Mouse (Mus musculus): ENCODE results near the gene Asna1. TPM values are rescaled to one million over a fixed set of nuclear protein-coding genes. Genes with fewer than 3 reads are reported as not detected.

Asna1 gene
- total RNA-seq, 1 experiment from 2014 or later: 95.0 TPM

DNA sequence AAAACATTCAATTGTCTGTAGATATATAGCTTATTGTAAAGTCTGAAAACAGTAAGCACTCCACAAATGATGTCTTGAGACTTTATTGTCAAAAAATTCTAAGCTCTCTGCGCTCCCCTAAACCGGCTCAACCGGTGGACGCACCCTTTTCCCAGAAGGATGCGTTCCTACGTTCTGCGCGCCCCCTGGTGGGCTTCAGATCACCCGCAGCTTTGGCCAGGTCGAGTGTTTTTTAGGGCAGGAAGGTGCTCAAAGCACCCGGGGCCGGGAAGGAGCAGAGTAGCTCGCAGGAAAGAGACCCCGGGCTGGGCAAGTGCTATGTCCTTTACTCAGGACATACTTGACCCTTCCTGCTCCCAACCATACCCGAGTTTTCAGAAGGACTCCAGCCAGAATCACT lies 35.3 kb downstream of the Asna1 start:
- DNase-seq: peak; percentile 92

GRCm38 (mm10) chr8:84989311-84989731 lies 35.8 kb downstream of the Asna1 start:
- DNase-seq: peak; percentile 40

DNA sequence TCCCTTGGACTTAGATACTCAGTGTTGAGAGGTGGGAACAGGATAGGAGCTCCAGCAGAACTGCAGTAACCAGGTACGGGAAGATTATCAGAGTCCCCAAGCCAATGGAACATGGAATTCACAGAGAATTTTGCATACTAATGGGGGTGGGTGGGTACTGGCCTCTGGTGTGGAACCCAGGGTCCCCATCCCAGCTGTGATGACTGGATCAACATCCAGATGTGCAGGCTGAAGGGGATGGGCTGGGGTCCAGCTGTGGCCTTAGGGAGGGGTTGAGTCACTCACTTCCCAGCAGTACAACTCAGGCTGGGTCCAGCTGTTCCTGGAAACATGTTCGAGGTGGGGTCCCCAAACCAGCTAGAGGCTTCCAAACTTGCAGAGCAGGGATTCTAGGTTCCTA lies 37.2 kb downstream of the Asna1 start:
- DNase-seq: no peak

- DNase-seq: no peak
Measured at GRCm38 (mm10) chr8:84987388-84987787, 37.7 kb downstream of the Asna1 start.

DNA sequence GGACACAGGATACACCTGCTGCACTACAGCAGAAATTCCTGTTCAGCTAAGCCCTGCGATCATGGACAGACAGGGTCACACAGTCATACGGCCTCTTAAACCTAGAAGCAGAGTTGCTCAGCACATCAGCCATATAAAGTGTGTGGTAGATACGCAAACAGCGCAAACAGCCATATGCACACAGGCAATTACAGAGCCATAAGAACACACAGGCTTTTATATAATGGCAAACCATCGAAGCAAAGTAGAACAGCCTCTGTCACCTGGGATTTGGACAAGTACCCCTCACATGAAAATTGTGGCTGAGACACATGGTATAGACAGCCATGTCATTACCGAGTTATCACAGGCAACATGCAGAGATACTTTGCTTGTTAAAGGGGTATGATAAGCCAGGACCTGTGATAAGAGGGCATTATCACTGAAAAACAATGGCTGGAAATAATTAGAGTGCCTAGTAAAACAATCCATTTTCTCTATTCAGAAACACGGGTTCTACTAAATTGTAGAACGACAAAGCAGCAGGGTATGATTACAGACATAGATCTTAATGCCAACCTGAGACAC lies 38.6 kb downstream of the Asna1 start:
- DNase-seq: no peak

- peak; percentile 88 for DNase-seq
Measured at GRCm38 (mm10) chr8:84985684-84986378, 39.2 kb downstream of the Asna1 start.

- DNase-seq: no peak
Measured at GRCm38 (mm10) chr8:84985049-84985683, 39.9 kb downstream of the Asna1 start.

DNA sequence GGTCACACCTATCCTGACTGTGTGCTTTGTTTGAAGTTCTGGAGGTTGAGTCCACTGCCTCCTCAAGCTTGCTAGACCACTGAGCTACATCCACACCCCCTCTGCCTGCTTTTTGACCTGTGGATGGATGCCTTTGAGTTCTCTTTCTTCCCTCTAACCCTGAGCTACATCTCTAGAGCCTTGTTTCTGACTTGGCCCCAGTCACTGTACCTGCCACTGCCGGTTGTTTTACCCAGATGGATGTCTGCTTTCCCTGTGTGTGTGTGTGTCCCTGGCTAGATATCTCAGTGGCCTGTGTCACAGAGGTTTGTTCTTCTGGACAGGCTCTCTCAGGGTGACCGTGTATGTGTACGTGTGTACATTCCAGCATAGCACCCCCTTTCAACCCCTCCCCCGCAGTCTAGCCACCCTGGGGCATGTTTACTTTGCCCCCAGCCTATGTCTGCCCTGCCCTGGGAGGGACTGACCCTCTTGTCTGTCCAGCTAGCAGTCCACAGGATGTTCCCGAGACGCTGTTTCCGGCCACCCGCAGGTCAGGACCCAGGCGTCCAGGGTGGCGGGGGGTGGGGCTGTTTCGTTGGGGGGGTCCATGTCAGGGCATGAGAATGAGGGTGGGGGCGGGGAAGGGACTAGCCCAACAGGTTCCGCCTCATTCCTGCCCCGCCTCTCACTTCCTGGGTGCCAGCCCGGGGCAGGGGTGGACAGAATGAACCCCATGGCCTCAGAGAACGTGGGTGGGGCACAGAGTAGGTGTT lies 40.6 kb downstream of the Asna1 start:
- DNase-seq: peak; percentile 33

- no peak for DNase-seq
Measured at GRCm38 (mm10) chr8:84982499-84983011, 42.5 kb downstream of the Asna1 start.

DNA sequence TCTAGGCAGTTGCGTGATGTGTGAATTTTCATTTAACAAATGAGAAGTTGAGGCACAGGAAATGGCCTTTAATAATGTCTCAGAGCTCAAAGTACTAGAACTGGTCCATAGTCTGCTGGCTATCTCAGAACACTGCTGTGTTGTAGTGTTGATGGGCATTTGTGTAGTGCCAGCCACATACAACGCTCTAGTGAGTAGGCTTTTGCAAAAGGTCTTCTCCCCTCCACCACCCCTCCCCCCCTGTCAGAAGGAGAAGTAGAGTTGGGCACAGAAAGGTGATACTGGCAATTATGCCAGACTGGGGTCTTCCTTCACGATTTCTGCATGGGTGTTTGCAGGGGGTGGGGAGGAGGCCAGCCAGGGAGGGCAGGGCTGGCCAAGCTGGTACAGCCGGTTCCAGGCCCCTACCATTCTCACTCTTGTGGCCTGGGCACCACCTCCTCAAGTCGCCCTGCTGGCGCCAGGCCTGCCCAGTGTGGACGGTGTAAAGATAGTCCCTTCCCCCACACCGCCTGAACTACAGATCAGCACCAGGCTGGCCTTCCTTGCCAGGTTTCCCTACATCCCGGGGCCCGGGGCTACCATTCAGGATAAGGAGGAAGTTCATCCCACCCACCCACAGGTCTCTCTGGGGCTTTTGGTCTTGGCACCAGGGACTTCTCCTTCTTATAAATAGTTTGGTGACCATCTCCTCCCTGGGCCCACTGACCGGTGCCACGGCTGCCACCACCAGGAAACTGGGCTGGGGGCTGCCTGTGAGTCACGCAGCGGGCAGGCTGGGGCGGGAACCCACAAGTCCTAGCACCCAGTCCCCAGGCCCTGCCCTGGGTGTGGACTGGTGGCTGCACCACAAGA lies 43.2 kb downstream of the Asna1 start:
- DNase-seq: no peak

DNA sequence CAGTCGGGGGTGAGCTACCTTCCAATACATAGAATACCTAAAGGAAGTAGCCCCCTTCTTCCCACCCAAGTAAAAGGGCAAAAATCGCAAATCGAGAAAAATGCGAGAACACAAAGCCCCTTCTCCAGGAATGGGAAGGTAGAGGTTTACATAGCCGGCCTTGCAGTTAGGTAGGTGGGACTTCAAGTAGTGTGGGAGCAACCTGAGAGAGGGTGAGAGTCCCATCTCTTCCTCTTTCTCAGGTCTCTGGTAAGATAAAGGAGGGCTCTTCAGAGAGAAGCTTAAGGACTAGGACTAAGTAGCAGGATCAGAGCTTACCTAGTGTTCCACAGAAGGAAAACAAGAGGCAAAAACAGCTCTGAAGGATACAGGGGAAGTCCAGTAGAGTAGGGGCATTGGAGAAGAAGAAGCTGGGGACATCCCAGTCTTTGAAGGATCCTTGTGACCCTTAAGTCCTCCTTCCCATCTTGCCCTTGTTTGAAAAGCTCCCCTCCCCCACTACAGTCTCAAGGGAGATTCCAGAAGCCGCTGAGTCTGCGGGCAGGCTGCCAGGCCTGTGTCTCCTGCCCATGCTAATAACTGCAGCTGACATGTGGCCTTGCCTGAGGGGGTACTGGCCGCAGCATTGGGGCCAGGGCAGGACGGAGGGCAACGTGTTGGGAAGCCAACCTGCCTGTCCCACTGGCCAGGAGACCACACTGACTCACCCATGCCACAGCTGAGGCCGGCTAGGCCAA lies 44.3 kb downstream of the Asna1 start:
- DNase-seq: peak; percentile 88

DNA sequence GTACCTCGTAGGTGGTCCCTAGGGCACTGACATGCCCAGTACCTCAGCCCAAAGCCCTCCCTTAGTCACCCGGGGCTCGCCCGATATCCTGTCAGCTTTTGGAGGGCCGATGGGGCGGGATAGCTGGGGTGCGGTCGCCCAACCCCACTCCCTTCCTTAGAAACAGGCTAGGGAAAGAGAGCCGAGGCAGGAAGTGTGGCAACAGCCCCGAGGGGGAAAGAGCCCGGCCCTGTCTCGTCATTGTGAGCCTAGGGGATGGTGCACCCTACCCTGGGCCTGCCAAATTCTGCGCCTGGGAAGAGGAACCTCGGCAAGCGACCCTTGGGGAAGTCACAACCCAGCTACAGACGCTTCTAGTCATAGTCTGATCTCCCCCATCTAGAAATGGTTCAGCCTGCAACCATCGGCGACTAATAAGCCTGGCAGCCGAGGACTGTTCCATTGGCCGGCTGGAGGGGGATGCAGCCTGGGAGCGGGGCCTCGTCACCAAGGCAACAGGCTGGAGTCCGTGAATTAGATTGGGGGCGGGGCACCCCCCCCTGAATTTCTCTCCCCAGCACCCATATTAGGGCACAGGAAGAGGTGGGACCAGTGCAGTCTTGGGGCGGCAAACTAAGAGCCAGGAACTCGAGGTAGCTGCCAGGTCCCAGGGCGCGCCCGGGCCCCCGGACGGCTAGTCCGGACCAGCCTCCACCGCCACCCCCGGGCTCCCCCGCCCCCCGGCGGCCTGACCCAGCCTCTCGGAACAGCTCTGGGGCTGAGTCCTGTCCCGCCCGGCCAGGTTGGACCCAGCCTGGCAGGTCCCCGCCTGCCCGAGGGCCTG lies 45.3 kb downstream of the Asna1 start:
- peak; percentile 92 for DNase-seq

GRCm38 (mm10) chr8:84978248-84978940 lies 46.7 kb downstream of the Asna1 start, which contains the start of gene Junb:
Junb (minus strand) TSS chr8:84978718.
- peak; percentile 97 for DNase-seq

DNA sequence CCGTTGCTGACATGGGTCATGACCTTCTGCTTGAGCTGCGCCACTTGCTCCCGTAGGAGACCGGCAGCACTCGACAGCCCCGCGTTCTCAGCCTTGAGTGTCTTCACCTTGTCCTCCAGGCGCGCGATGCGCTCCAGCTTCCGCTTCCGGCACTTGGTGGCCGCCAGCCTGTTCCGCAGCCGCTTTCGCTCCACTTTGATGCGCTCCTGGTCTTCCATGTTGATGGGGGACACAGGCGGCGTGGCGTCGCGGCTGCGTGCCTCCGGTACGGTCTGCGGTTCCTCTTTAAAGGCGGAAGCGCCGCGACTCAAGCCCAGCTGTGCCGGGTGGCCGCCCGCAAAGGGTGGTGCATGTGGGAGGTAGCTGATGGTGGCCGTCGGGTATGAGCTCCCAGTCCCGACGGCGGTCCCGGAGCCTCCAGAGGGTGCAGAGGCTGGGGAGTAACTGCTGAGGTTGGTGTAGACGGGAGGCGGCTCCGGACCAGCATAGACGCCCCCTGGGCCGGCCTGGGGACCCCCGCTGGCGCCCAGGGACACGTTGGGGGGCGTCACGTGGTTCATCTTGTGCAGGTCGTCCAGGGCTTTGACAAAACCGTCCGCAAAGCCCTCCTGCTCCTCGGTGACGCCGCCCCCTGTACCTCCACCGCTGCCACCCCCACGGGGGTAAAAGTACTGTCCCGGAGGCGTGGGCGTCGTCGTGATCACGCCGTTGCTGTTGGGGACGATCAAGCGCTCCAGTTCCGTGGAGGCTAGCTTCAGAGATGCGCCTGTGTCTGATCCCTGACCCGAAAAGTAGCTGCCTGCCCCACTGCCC lies 47.4 kb downstream of the Asna1 start:
- DNase-seq: peak; percentile 71

DNA sequence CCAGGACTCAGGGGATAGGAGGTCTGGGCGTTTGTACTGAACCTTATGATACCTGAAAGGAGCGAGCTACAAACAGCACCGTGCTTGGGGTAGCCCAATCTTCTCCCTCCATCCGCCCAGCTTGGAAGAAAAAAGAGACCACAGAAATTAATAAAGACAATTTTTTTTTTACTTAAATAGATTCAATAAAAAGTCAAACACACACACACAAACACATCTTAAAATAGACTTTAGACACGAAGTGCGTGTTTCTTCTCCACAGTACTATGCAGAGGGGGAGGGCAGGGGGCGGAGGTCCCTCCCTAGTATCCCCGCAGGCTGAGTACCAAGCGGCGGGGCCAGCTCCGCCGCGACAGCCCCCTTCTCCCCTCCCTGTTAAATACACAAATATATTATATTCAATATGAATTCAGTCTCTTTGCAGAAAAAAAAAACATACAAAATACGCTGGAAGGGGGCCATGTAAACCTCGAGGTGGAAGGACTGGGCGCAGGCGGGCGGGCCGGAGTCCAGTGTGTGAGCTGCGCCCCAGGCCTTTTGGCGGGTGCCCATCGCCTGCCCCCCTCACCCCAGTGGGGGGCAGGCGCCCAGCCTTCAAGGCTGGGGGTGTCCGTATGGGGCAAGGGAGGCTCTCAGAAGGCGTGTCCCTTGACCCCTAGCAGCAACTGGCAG lies 48.2 kb downstream of the Asna1 start:
- no peak for DNase-seq

- peak; percentile 96 for DNase-seq
Measured at GRCm38 (mm10) chr8:84976031-84976762, 48.9 kb downstream of the Asna1 start.

DNA sequence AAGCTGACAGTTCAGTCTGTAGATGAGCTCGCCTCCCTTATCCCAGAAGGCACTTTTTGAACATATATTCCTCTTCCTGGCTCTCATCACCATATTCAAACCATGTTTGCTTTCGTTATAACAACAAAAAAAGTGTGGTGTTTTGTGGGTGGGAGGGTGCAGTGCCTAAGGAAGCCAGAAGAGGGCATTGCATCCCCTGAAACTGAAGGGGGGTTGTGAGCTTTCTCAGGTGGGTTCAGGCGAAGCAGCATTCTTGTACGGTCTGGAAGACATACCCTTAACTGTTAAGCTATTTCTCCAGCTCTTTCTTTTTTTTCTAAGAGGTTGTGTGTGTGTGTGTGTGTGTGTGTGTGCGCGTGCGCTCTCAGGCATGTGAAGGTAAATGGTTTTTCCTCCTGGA lies 49.6 kb downstream of the Asna1 start:
- peak; percentile 56 for DNase-seq

Data from adrenal gland, postnatal 25 days (tissue).